8 mouse cellular contexts compared by ENCODE assay signal in genomic region chr5:139484185-139484814, GRCm38 (mm10). TPM values are rescaled to one million over a fixed set of nuclear protein-coding genes. Genes with fewer than 3 reads are reported as not detected.
DNase-seq lines count a peak whose midpoint lies in the region; ATAC-seq lines count a peak whose summit lies in the region.

TSS of gene Zfand2a (minus strand) at chr5:139484549.

- H3K36me3 ChIP-seq in hindbrain, embryonic 14.5 days (replicated peaks; ENCODE audit: control insufficient read depth, insufficient read depth), result peaks cover 31% of the 10 kb centered on the region

- H3K27me3 ChIP-seq in hindbrain, embryonic 14.5 days (ENCODE audit: control insufficient read depth, insufficient read depth, low read length), result no peaks in the 10 kb centered on the region

- 2% methylated on average over 42 of the region's 42 CpGs for WGBS in hindbrain, embryonic 14.5 days

- peak; percentile 95 for ATAC-seq in hindbrain, embryonic 14.5 days (ENCODE audit: low FRiP score)

- DNase-seq in R1 (ENCODE audit: low read depth, low spot score), result peak; percentile 100
- peak; percentile 99 for DNase-seq in cerebellum, postnatal 25 days
- DNase-seq in frontal cortex, postnatal 25 days (ENCODE audit: low spot score in 2 of 2), result peak; percentile 99 to 100
- peak; percentile 100 for DNase-seq in hindbrain, embryonic 14.5 days (ENCODE audit: low spot score)
- DNase-seq in layer of hippocampus, postnatal 36 days, result peak; percentile 98 to 99
- peak; percentile 100 for DNase-seq in lung, postnatal 36 days
- DNase-seq in retina, postnatal 1 day, result peak; percentile 100
- DNase-seq in urinary bladder, adult 18-20 months (ENCODE audit: low spot score in 2 of 2), result peak; percentile 98

- H3K9me3 ChIP-seq in hindbrain, embryonic 14.5 days (ENCODE audit: control insufficient read depth, low read length), result no peaks in the 10 kb centered on the region

- peaks cover 8% of the 10 kb centered on the region for H3K4me1 ChIP-seq in hindbrain, embryonic 14.5 days (replicated peaks; ENCODE audit: control insufficient read depth, insufficient read depth, low read length)

- peak within 1 kb of the TSS; percentile 90 for H3K9ac ChIP-seq in hindbrain, embryonic 14.5 days

- peak within 1 kb of the TSS; percentile 90 for H3K27ac ChIP-seq in hindbrain, embryonic 14.5 days

- peak within 1 kb of the TSS; percentile 94 for H3K4me3 ChIP-seq in hindbrain, embryonic 14.5 days (replicated peaks; ENCODE audit: low read length)

- peak within 1 kb of the TSS; percentile 82 for H3K4me2 ChIP-seq in hindbrain, embryonic 14.5 days (replicated peaks)

RNA-seq across cellular contexts. Expression of gene Zfand2a, which starts in this region (rescaled TPM):
- polyA plus RNA-seq in hindbrain, embryonic 14.5 days (2014; fragmentation: Nextera tagmentation; extraction: Ambion mirVana), result 13.9 and 15.9 TPM in 2 replicates
- total RNA-seq in layer of hippocampus, postnatal 36 days (2021), result 10 to 100 TPM; 62.5 to 66.6 TPM

Comparison
In these comparisons a context has a peak if more than half of its experiments do, and no peak if none do; other contexts are left out.
1. Peak in every context shown above with its lines: DNase-seq, ATAC-seq, H3K4me3 ChIP-seq and H3K27ac ChIP-seq.